Mouse (Mus musculus) liver, postnatal 0 days (tissue): ENCODE measurements around the gene Gatad2a.

Experiments
- CTCF ChIP-seq: sonication (generic); IDR thresholded peaks from 2 replicates; pipeline ENCODE4 v1.5.1; 2016; ENCODE audit warnings: antibody characterized with exemption, low read depth
- EP300 ChIP-seq: IDR thresholded peaks from 2 replicates; pipeline ENCODE4 v1.6.1; 2016; ENCODE audit warnings: antibody characterized with exemption, low read depth, mild to moderate bottlenecking

- TF ChIP-seq EP300 (no peak), CTCF (no peak)
Observed at GRCm38 (mm10) chr8:69937466-69937865, 58.7 kb downstream of the Gatad2a start.
